Mouse (Mus musculus) liver, embryonic 11.5 days (tissue): Measurements from ENCODE around the gene Med22. TPM values are rescaled to one million over a fixed set of nuclear protein-coding genes. Genes with fewer than 3 reads are reported as not detected.

Source experiments
- ATAC-seq: fragments of 200-750 bp; cut with Nextera tagmentation; replicated peaks from 2 replicates; pipeline ENCODE4 v1.8.0; 2017; ENCODE audit warnings: moderate number of reproducible peaks, mild to moderate bottlenecking, moderate TSS enrichment, moderate library complexity; ENCODE audit not compliant: low FRiP score
- DNase-seq: peaks from one replicate; pipeline ENCODE4 v3.0.0-alpha.2; 2017; ENCODE audit warnings: low spot score
- H3K27ac ChIP-seq: fragments of 300-500 bp; sonication (generic); 2 replicates; pipeline ENCODE4 v1.5.1; 2014; ENCODE audit warnings: mild to moderate bottlenecking, low read depth, low read length, control low read depth
- H3K27me3 ChIP-seq: fragments of 300-500 bp; sonication (generic); replicated peaks from 2 replicates; pipeline ENCODE4 v1.6.1; 2014; ENCODE audit warnings: low read length, mixed read lengths; ENCODE audit not compliant: control insufficient read depth, insufficient read depth
- H3K36me3 ChIP-seq: fragments of 300-500 bp; sonication (generic); 2 replicates; pipeline ENCODE4 v1.6.1; 2014; ENCODE audit warnings: mild to moderate bottlenecking, low read length, moderate library complexity, mixed read lengths; ENCODE audit not compliant: control insufficient read depth, insufficient read depth
- H3K4me1 ChIP-seq: fragments of 300-500 bp; sonication (generic); replicated peaks from 2 replicates; pipeline ENCODE4 v1.6.1; 2014; ENCODE audit warnings: low read length, mixed read lengths; ENCODE audit not compliant: control insufficient read depth, insufficient read depth
- H3K4me2 ChIP-seq: fragments of 300-500 bp; sonication (generic); 2 replicates; pipeline ENCODE4 v1.6.1; 2014; ENCODE audit warnings: mild to moderate bottlenecking, control low read depth, moderate library complexity
- H3K4me3 ChIP-seq: fragments of 300-500 bp; sonication (generic); 2 replicates; pipeline ENCODE4 v1.5.1; 2014; ENCODE audit warnings: low read depth, low read length, control low read depth
- H3K9ac ChIP-seq: fragments of 300-500 bp; sonication (generic); 2 replicates; pipeline ENCODE4 v1.6.1; 2014; ENCODE audit warnings: low read depth, low read length, control low read depth
- H3K9me3 ChIP-seq: fragments of 300-500 bp; sonication (generic); 2 replicates; pipeline ENCODE4 v1.6.1; 2016; ENCODE audit warnings: low read length, inconsistent platforms, mixed read lengths; ENCODE audit not compliant: control insufficient read depth
- WGBS: fragments of 180-500 bp; shearing (Covaris S2); extraction: QIAGEN DNeasy Blood & Tissue Kit; methylation state at CpG from one replicate; pipeline ENCODE4 v1.1.7; 2014; 5-methylcytosine and 5-hydroxymethylcytosine counted together
- polyA plus RNA-seq: library from polyadenylated mRNA; unstranded; fragments of >200 nt; fragmentation: Nextera tagmentation; extraction: Ambion mirVana; gene quantifications from 2 replicates; pipeline ENCODE4 v1.2.1, GENCODE M21; 2014

The Med22 gene
- polyA plus RNA-seq, 1 experiment from 2014 or later = 39.1 TPM

- Histone ChIP-seq H3K9ac (no peak overlapping the region), H3K36me3 (no peaks in the 10 kb centered on the region), H3K4me2 (no peak overlapping the region), H3K4me1 (no peaks in the 10 kb centered on the region), H3K27me3 (no peaks in the 10 kb centered on the region), H3K27ac (no peak overlapping the region), H3K4me3 (no peak overlapping the region), H3K9me3 (no peaks in the 10 kb centered on the region)
- ATAC-seq = no peak
- DNase-seq = no peak
- 64% methylated on average over 3 of the region's 3 CpGs for WGBS
These were observed 47.6 kb downstream of the Med22 start for GRCm38 (mm10) chr2:26862856-26863255.

Other genes with a start within 250 kb of the Med22 start
- gene Lcn4, start 239.4 kb downstream of the Med22 start, polyA plus RNA-seq = not detected in 2 replicates
- not detected in 2 replicates for gene Abo, start 45.7 kb downstream of the Med22 start, polyA plus RNA-seq
- gene Surf6, start 7.8 kb downstream of the Med22 start, polyA plus RNA-seq = 15.8 and 16.8 TPM in 2 replicates
- 874 and 991 TPM in 2 replicates for gene Rpl7a, start 87 bp upstream of the Med22 start, polyA plus RNA-seq
- 61.5 and 64.7 TPM in 2 replicates for gene Surf2, start 5.7 kb upstream of the Med22 start, polyA plus RNA-seq
- gene Surf1, start 5.9 kb upstream of the Med22 start, polyA plus RNA-seq = 56.5 and 58.3 TPM in 2 replicates
- gene Surf4, start 23.3 kb upstream of the Med22 start, polyA plus RNA-seq = 183 and 193 TPM in 2 replicates
- 0.10 and 0.16 TPM in 2 replicates for gene Stkld1, start 23.4 kb upstream of the Med22 start, polyA plus RNA-seq
- 58.8 TPM in 2 replicates for gene Rexo4, start 53.7 kb upstream of the Med22 start, polyA plus RNA-seq
- gene Adamts13, start 62.7 kb upstream of the Med22 start, polyA plus RNA-seq = 0.43 and 0.63 TPM in 2 replicates
- gene Cacfd1, start 99.2 kb upstream of the Med22 start, polyA plus RNA-seq = 32.6 and 32.9 TPM in 2 replicates
- gene Slc2a6, start 117.3 kb upstream of the Med22 start, polyA plus RNA-seq = 0.51 and 0.64 TPM in 2 replicates
- gene Mymk, start 161.5 kb upstream of the Med22 start, polyA plus RNA-seq = 0.12 and 0.13 TPM in 2 replicates
- 1.8 and 3.5 TPM in 2 replicates for gene Adamtsl2, start 168.7 kb upstream of the Med22 start, polyA plus RNA-seq
- 0.14 and 0.29 TPM in 2 replicates for gene Fam163b, start 231.8 kb upstream of the Med22 start, polyA plus RNA-seq